Mouse (Mus musculus): Measurements from ENCODE around the gene Cdh23.

The Cdh23 gene

GRCm38 (mm10) chr10:60481381-60481780, 214.9 kb downstream of the Cdh23 start:
- no peak for DNase-seq (ENCODE audit: low read depth, low spot score)

GRCm38 (mm10) chr10:60474549-60474948, 221.7 kb downstream of the Cdh23 start:
- DNase-seq (ENCODE audit: low read depth, low spot score), result no peak

GRCm38 (mm10) chr10:60473782-60474322, 222.4 kb downstream of the Cdh23 start:
- DNase-seq (ENCODE audit: low read depth, low spot score), result no peak

DNA sequence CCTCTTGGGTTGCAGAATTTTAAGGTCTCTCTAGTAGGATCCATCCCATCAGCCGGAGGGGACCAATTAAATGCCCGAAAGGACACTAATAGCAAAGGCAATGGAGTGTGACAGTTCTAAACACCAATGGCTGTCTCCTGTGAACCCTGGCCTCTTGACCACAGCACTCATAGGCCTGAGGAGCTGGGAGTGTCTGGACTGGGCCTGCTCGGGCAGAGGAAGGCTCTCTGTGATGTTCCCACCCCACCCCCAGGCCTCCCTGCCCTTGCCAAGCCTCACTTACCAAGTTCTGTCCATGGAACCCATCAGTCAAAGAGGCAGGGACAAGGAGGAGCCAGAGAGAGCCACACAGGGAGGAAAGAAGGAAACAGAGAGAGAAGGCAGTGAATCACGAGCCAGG, 228.5 kb downstream of the Cdh23 start:
- no peak for DNase-seq (ENCODE audit: low read depth, low spot score)

DNA sequence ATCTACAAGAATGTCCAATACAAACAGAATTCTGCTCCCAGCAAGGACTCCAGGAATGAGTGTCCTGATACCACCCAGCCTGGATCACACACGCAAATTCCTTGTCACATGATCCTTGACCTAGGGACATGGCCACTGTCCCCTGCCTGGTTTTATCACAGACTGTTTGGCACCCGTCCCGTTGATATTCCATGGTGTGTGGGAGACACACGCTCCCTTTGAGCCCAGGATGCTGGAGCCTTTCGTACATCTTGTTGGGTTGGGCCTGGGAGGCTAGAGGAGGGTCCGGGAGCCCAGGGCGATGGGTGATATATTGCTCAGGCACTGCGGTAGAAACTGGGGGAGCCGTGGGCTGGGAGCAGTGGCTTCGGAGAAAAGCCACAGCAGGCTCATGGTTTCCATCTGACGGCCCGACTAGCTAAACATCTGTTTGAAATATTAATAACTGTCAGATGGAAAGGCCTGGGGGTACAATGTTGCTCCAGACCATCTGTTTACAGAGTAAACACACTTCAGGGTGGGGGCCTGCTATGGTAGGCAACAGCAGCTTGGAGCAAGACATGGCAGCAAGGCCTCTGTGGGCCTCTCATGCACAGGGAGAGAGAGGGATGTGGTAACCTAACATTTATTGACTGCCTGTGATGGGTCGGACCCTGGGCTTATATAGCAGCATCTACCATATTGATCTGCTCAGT, 232.2 kb downstream of the Cdh23 start:
- DNase-seq (ENCODE audit: low read depth, low spot score), result no peak

- no peak for DNase-seq (ENCODE audit: low read depth, low spot score)
Observed at GRCm38 (mm10) chr10:60456662-60457397, 239.5 kb downstream of the Cdh23 start.

DNA sequence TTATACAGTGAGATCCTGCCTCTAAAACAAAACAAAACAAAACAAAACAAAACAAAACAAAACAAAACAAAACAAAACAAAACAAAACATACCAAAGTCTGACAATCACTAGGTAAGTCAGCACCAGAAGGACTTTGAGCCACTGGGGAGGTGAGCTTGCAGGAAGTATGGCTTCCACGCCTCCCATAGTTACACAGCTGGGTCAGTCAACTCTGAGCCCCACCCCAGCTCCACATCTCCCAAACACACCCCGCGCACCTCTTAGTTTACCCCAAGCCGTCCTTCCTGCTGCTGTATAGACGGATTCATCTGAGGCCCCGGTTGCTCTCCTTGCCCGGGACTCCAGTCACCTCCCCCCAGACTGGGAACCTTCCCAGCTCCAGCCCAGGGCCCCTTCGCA, 241.1 kb downstream of the Cdh23 start:
- DNase-seq (ENCODE audit: low read depth, low spot score), result no peak

DNA sequence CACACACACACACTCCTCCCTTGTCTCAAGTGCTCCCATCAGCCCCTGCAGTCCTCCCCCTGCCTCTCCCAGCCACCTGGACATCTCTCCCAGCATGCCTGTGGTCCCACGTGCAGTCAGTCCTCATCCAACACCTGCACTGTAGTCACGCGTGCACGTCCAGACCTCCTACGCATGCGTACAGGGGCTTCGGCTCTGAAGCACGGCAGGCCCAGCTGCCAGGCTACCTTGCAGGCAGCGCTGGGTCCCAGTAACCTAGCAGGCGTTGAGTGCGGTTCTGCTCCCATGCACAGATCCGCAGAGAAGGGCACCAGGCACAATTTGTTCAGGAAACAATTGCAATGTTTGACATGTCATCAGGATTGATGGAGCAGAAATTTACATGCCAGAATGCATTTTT, 249.1 kb downstream of the Cdh23 start:
- DNase-seq (ENCODE audit: low read depth, low spot score), result no peak

DNA sequence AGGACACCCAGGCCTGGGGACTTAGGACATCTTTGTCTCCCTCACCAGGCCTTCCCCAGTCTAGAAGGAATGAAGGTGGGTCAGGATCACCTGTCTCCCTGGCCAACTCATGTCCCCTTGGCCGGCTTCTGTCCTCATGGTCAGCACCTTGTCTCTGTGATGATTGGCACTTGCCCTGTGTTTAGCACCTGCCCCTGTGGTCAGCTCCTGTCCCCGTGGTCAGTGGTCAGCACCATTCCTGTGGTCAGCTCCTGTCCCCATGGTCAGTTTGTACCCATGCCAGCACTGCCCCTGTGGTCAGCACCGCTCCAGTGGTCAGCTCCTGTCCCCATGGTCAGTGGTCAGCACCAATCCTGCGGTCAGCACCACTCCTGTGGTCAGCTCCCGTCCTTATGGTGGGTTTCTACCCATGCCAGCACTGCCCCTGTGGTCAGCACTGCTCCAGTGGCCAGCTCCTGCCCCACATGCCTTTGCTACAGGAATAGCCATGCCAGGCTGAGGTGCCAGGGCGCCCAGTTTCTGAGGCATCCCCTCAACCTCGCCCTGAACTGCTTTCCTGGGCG, 251.2 kb downstream of the Cdh23 start:
- DNase-seq (ENCODE audit: low read depth, low spot score), result peak; percentile 70

GRCm38 (mm10) chr10:60443078-60443477, 253.2 kb downstream of the Cdh23 start:
- DNase-seq (ENCODE audit: low read depth, low spot score), result no peak

- no peak for DNase-seq (ENCODE audit: low read depth, low spot score)
Observed at GRCm38 (mm10) chr10:60442321-60442720, 254.0 kb downstream of the Cdh23 start.

- DNase-seq (ENCODE audit: low read depth, low spot score), result no peak
Observed at GRCm38 (mm10) chr10:60432679-60433078, 263.6 kb downstream of the Cdh23 start.

DNA sequence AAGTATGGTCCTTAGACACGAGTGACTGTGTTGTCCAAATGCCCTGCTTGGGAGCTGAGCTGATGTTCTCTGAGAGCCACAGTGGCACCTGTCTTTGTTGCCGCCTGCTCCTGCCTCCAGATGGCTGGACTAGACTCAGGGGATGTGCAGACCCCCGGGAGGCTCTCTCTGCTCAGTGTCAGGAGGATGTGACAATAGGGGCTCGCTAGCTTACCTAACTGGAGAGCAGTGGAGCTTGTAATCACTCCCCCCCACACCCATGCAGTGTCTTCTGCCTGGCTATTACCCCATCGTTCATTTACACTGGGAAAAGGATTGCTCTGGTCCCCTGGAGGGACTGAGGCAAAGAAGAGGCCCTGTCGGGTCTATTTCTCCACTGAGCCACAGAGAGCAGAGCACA, 265.7 kb downstream of the Cdh23 start:
- no peak for DNase-seq (ENCODE audit: low read depth, low spot score)

DNA sequence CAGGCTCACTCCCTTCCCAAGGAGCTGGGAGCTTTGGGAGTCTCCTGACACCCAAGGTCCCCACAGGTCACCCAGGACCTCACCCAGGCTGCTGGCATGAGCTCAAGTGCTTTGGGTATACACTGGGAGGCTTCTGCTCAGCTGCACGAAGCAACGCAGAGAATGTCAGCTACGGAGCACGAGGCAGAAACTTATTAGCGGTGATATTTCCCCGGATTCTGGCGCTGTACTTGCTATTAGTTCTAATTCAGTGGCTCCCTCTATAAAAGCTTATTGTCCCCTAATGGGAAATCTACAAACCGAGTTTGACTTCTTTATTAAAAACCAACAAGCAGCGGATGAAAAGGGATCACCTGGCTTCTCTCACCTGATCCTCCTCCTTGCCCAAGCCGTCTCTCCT, 266.3 kb downstream of the Cdh23 start:
- no peak for DNase-seq (ENCODE audit: low read depth, low spot score)

DNA sequence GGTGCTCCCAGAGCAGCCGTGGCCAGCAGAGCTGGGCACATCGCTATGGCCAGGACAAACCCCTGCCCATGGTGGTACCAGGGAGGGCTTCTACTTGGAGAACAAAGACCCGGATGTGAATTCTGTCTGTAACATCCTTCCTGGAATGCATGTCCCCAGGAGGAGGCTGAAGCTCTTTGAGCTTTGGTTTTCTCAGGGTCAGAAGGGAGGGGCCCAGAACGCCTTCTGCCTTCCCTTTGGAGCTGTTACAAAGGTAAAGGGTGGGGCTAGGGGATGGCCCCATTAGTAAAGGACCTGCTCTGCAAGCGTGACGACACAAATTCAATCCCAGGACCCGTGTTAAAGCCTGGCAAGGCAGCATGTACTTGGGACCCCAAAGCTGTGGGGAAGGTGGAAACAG, 273.5 kb downstream of the Cdh23 start:
- DNase-seq (ENCODE audit: low read depth, low spot score), result no peak

GRCm38 (mm10) chr10:60419624-60420023, 276.7 kb downstream of the Cdh23 start:
- no peak for DNase-seq (ENCODE audit: low read depth, low spot score)

DNA sequence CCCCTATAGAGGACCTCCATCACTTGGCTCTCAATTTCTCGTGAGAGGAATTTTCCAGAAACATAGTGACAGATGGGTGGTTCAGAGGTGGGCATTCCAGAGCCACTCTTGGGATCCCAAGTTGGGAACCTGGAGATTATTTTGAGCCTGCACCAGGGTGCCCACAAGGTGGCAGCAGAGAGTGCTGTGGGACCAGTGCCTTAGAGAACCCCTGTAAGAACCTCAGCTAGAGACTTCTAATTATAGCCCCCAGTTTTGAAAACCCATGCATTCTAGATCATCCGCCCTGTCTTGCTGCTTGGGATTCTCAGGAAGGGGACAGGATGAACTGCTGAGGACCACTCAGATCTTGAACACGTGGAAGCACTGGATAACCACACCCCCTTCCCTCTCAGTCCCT, 278.2 kb downstream of the Cdh23 start:
- peak; percentile 70 for DNase-seq (ENCODE audit: low read depth, low spot score)

GRCm38 (mm10) chr10:60417041-60417440, 279.2 kb downstream of the Cdh23 start:
- DNase-seq (ENCODE audit: low read depth, low spot score), result no peak

- DNase-seq (ENCODE audit: low read depth, low spot score), result no peak
Observed at GRCm38 (mm10) chr10:60413756-60414155, 282.5 kb downstream of the Cdh23 start.

GRCm38 (mm10) chr10:60411794-60412193, 284.5 kb downstream of the Cdh23 start:
- DNase-seq (ENCODE audit: low read depth, low spot score), result no peak

- peak; percentile 64 for DNase-seq (ENCODE audit: low read depth, low spot score)
Observed at GRCm38 (mm10) chr10:60407831-60408230, 288.5 kb downstream of the Cdh23 start.

DNA sequence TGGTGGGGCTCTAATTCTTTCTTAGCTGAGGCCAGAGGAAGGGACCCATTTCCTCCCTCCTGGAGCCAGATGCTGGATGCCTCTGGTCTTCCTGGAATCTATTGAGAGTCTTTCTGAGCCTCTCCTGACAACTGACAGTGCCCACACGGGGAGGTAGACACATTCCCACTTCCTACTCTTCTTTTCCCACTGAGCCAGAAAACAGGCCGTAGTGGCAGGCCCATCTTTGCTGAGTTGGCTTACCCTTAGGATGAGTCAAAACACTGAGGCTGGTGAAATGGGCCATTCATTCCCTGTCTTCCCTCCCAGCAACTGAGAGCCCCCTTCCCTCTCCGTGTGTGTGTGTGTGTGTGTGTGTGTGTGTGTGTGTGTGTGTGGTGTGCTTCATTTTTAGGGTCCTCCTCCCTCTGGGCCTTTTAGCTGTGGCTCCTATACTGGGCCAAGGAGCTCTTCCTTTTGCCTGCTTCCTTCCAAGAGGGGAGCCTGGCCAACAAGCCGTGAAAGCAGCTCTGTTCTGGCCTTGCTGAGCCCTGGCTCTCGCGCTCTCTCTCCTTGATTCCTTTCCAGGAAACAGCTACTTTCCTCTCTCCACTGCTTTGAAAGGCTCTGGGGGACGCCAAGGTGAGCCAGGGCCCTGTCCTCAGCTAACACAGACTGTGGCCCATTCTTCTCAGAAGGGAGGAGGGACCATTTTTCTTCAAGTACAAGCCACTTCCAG, 290.7 kb downstream of the Cdh23 start:
- no peak for DNase-seq (ENCODE audit: low read depth, low spot score)
